13 mouse cellular contexts compared by ENCODE assay signal in genomic region chr15:10708591-10709272, GRCm38 (mm10). TPM values are rescaled to one million over a fixed set of nuclear protein-coding genes. Genes with fewer than 3 reads are reported as not detected.
DNase-seq lines count a peak whose midpoint lies in the region; ATAC-seq and TF ChIP-seq lines count a peak whose summit lies in the region.
"Had no signal": no experiment of that assay in that cellular context is flagged by ENCODE, and none has a peak within 500 bp of the region (broad histone marks: within the 10 kb centered on the region; RNA-seq: fewer than 3 reads in every experiment).

No protein-coding gene starts in this region.

- no peaks in the 10 kb centered on the region for H3K4me1 ChIP-seq in forebrain, postnatal 0 days (ENCODE audit: insufficient read depth)
- H3K4me1 ChIP-seq in forebrain, embryonic 14.5 days (ENCODE audit: control insufficient read depth, insufficient read depth, low read length): peaks cover 15% of the 10 kb centered on the region
- H3K4me1 ChIP-seq in lung, adult 2 months (ENCODE audit: control insufficient read depth, insufficient read depth, low read length): peaks cover 3% of the 10 kb centered on the region; the same call in 1 of the 2 replicates
- H3K4me1 ChIP-seq in ES-Bruce4 (ENCODE audit: control insufficient read depth, insufficient read depth, low read length): peaks cover 11% of the 10 kb centered on the region

- H3K27ac ChIP-seq in forebrain, postnatal 0 days (ENCODE audit: low read depth, low read length): no peak overlapping the region
- no peak overlapping the region for H3K27ac ChIP-seq in forebrain, embryonic 14.5 days (ENCODE audit: low read depth, low read length)
- H3K27ac ChIP-seq in ES-Bruce4 (ENCODE audit: insufficient read depth, low read length): 0 out of 2 replicates have a peak overlapping the region, but pooled peaks have one; percentile 9
- H3K27ac ChIP-seq: heart, embryonic 15.5 days; limb, embryonic 15.5 days had no signal

- whole genome bisulfite sequencing in forebrain, postnatal 0 days: 91% methylated on average over 10 of the region's 10 CpGs
- WGBS in forebrain, embryonic 14.5 days: 90% methylated on average over 10 of the region's 10 CpGs
- WGBS in lung, adult 2 months: 77% methylated on average over 10 of the region's 10 CpGs

- no peak for TF ChIP-seq POLR2A in lung, adult 2 months (IDR thresholded peaks at IDR 0.05; ENCODE audit: borderline replicate concordance, extremely low read depth, low read depth, low read length)
- no peak for TF ChIP-seq POLR2A in ES-Bruce4 (IDR thresholded peaks at IDR 0.05; ENCODE audit: insufficient read depth, low read length)

- no peak overlapping the region for H3K4me3 ChIP-seq in forebrain, postnatal 0 days (ENCODE audit: low read depth, low read length)
- no peak overlapping the region for H3K4me3 ChIP-seq in forebrain, embryonic 14.5 days (ENCODE audit: low read depth, low read length)
- H3K4me3 ChIP-seq in lung, adult 2 months (replicated peaks; ENCODE audit: extremely low read depth, low read depth, low read length): no peak overlapping the region
- H3K4me3 ChIP-seq in ES-Bruce4 (ENCODE audit: low read depth, low read length): no peak overlapping the region
- H3K4me3 ChIP-seq: heart, embryonic 15.5 days; limb, embryonic 15.5 days had no signal

- TF ChIP-seq CTCF in forebrain, postnatal 0 days (IDR thresholded peaks at IDR 0.05; ENCODE audit: low read depth): peak; percentile 45
- TF ChIP-seq CTCF in lung, adult 2 months (IDR thresholded peaks at IDR 0.05; ENCODE audit: insufficient read depth, low read length): peak; percentile 43; the same call in 1 of the 2 replicates
- TF ChIP-seq CTCF in ES-Bruce4 (IDR thresholded peaks at IDR 0.05; ENCODE audit: low read depth, low read length): peak; percentile 61

- no peak overlapping the region for H3K4me2 ChIP-seq in forebrain, postnatal 0 days (ENCODE audit: low read depth)
- no peak overlapping the region for H3K4me2 ChIP-seq in forebrain, embryonic 14.5 days (ENCODE audit: low read length)
- H3K4me2 ChIP-seq: heart, embryonic 15.5 days; limb, embryonic 15.5 days had no signal

- no peaks in the 10 kb centered on the region for H3K27me3 ChIP-seq in forebrain, postnatal 0 days (ENCODE audit: insufficient read depth, low read length)
- H3K27me3 ChIP-seq in forebrain, embryonic 14.5 days (replicated peaks; ENCODE audit: control insufficient read depth, insufficient read depth, low read length): no peaks in the 10 kb centered on the region
- H3K27me3 ChIP-seq in ES-Bruce4 (ENCODE audit: control insufficient read depth, insufficient read depth, low read length, poor library complexity, severe bottlenecking): no peaks in the 10 kb centered on the region
- H3K27me3 ChIP-seq: limb, embryonic 15.5 days had no signal

- no peak for TF ChIP-seq EP300 in ES-Bruce4 (IDR thresholded peaks at IDR 0.05; ENCODE audit: insufficient read depth, low read depth, low read length)

- DNase-seq in forebrain, postnatal 0 days: no peak
- no peak for DNase-seq in forebrain, embryonic 14.5 days (ENCODE audit: low spot score)
- DNase-seq in lung, adult 2 months: no peak
- no peak for DNase-seq in lung, postnatal 14 days
- peak; percentile 36 for DNase-seq in fat pad, adult 2 months (ENCODE audit: extremely low read depth, low read depth, low spot score)
- no peak for DNase-seq in frontal cortex, postnatal 14 days (ENCODE audit: low spot score in 2 of 2)
- DNase-seq in left cerebral cortex, postnatal 14 days (ENCODE audit: low spot score in 2 of 2): no peak
- DNase-seq: cerebellum, postnatal 10 days; layer of hippocampus, adult 9-11 months; midbrain, embryonic 14.5 days had no signal

- intact Hi-C loops in left cerebral cortex, postnatal 14 days (cut with DNase I): no loop called here

- ATAC-seq in forebrain, postnatal 0 days: no peak
- no peak for ATAC-seq in forebrain, embryonic 14.5 days

- no peaks in the 10 kb centered on the region for H3K9me3 ChIP-seq in forebrain, postnatal 0 days (ENCODE audit: low read length)
- H3K9me3 ChIP-seq in forebrain, embryonic 14.5 days (replicated peaks; ENCODE audit: control insufficient read depth, low read length): no peaks in the 10 kb centered on the region
- no peaks in the 10 kb centered on the region for H3K9me3 ChIP-seq in ES-Bruce4 (replicated peaks; ENCODE audit: control insufficient read depth, insufficient read depth, low read length, poor library complexity, severe bottlenecking)
- H3K9me3 ChIP-seq: heart, embryonic 15.5 days; limb, embryonic 15.5 days had no signal

- no peaks in the 10 kb centered on the region for H3K36me3 ChIP-seq in forebrain, postnatal 0 days (ENCODE audit: insufficient read depth)
- H3K36me3 ChIP-seq in forebrain, embryonic 14.5 days (ENCODE audit: control insufficient read depth, insufficient read depth, low read length): peaks cover 6% of the 10 kb centered on the region; the same call in 1 of the 2 replicates
- H3K36me3 ChIP-seq in ES-Bruce4 (ENCODE audit: control insufficient read depth, insufficient read depth, low read length, poor library complexity, severe bottlenecking): 0 out of 2 replicates have a peak, but pooled peaks cover 3% of the 10 kb centered on the region
- H3K36me3 ChIP-seq: heart, embryonic 15.5 days had no signal

- H3K9ac ChIP-seq in forebrain, postnatal 0 days: no peak overlapping the region
- no peak overlapping the region for H3K9ac ChIP-seq in forebrain, embryonic 14.5 days (ENCODE audit: low read length)
- H3K9ac ChIP-seq in ES-Bruce4 (ENCODE audit: low read depth, poor library complexity, severe bottlenecking): no peak overlapping the region
- H3K9ac ChIP-seq: heart, embryonic 15.5 days; limb, embryonic 15.5 days had no signal

RNA-seq across cellular contexts. Expression of gene Rai14, which starts 5.7 kb away (rescaled TPM):
- total RNA-seq in forebrain, postnatal 0 days (2014; rRNA removed): 11.7 and 12.7 TPM in 2 replicates
- polyA plus RNA-seq in forebrain, postnatal 0 days (2015; fragmentation: Nextera tagmentation; extraction: Ambion mirVana): 5.2 and 5.5 TPM in 2 replicates
- polyA plus RNA-seq in forebrain, embryonic 14.5 days (2014; fragmentation: Nextera tagmentation; extraction: Ambion mirVana): 28.6 and 28.7 TPM in 2 replicates
- polyA plus RNA-seq in lung, adult 2 months (2012; rRNA removed): 9.4 and 14.3 TPM in 2 replicates
- polyA plus RNA-seq in ES-Bruce4 (2011; ENCODE audit: insufficient read depth, insufficient read length, low read depth, missing spikeins): 80.9 and 85.7 TPM in 2 replicates
- total RNA-seq in left cerebral cortex, postnatal 14 days (2021): 10 to 100 TPM; 10.4 to 11.4 TPM
